Mouse (Mus musculus) activated CD4-positive, CD25-positive, alpha-beta regulatory T cell, adult 4 months (primary cell): Measurements from ENCODE around the gene Gxylt2. TPM values are rescaled to one million over a fixed set of nuclear protein-coding genes. Genes with fewer than 3 reads are reported as not detected.
A peak's percentile ranks its signal among the peaks of the same experiment; 100 is the strongest.

Experiments
- ATAC-seq: one replicate; pipeline ENCODE4 v1.8.0; 2017
- polyA plus RNA-seq, 2 experiments: library from polyadenylated mRNA; unstranded; fragments of 100-300 nt; shearing (Covaris generic); gene quantifications; one replicate each; pipeline ENCODE4 v1.2.1; 2017

The Gxylt2 gene
- polyA plus RNA-seq: under 1 TPM in 1 of 2 experiments, not detected in 1; 0.74 TPM

DNA sequence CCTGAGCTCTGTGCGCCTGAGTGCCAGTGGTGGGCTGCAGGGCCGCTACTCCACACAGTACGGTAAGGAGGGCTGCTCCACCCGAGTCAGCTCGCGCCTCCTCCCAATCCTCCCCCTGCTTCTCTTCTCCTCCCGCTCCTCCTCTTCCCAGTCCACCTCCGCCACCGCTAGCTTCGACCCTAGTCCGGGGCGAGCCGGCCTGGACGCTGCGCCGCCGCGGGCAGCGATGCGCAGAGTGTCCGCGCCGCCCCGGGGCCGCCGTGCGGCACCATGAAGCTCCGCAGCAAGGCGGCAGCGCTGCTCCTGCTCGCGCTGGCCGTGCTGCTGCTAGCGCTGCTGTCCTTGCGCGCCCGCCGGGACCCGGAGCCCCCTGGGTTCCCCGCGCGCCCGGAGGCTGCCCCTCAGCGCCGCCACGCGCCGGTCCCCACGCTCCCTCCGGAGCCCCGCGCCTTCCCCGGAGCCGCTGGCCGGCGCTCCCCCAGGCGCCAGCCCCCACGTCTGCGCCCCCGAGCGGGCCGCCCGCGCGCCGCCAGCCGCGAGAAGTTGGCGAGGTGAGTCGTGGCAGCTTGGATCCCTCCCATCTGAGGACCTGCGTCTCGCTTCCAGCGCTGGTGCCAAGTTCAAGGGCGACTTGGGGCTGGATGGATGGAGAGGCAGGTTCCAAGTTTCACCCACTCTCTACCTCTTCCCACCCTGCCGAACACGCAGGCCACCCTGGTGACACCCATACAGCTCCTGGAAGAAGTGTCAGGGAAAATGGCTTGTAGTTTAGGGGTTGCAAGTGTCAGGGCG is at the start of gene Gxylt2:
Gene Gxylt2, plus strand, starts transcription at position 161 of the 792 bp plus-strand sequence.
- no peak for ATAC-seq

DNA sequence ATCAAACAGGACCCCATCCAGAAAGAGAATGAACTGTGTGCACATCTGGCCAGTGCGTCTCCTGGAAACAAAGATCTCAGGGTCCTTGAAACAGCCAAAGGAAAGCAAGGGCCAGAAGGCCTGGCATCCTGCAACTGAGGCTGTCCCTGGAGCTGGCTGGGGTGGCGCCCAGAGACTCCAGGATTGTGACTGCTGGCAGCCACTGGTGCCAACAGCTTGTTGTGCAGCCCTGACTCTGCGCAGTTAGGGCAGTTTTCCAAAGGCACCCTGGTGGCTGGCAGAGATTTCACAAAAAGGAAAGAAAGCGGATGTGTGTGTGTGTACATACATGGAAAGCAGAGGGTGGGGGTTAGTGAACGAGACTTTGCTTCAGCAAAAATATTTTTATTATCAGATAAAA is 44.1 kb upstream of the Gxylt2 start:
- ATAC-seq: no peak

DNA sequence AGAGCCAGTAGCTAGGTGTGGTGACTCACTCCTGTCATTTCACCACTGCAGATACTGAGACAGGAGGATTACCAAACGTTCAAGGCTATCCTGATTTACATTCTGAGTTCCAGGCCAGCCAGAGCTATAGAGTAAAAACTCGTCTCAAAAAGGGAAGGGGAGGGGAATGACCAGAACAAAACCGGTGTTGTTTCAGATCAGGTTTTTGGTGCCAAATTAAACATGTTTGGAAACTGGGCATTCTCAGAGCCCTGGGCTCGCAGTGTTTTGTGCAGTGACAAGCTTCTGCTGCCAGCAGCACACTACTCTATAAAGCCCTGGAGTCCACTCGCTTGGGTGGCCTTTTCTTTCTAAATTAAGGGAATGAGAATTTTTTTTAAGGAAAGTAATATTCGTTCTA is 42.3 kb upstream of the Gxylt2 start:
- no peak for ATAC-seq

DNA sequence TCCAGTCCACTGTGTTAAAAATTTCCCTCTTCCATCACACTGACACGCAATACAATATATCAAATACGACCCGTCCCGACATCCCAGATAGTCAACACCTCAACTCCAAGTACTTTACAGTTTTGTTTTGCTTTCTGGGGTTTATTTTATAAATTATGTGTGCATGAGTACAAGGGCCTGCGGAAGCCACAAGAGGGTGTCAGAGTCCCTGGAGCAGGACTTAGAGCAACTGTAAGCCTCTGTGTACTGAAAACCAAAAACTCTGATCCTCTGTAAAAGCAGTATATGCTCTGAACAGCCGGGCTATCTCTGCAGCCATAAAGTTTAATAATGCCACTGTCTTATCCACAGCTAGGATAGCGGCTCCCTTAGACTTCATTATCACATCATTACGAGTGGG is 36.9 kb upstream of the Gxylt2 start:
- no peak for ATAC-seq

DNA sequence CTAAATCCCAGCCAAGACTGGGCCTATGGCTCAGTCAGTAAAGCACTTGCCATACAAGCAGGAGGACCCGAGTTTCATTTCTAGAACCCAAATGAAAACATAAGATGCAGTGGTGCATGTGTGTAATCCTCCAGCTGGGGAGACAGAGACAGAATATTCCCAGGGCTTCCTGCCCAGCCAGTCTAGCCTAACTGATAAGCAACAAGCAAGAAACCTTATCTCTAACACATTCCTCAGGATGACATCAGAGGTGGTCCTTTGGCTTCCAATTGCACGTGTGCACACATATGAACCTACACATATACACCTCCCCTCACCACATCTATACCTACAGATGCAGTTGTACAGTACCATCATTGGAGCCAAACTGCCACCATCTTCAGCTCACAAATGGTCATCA is 35.7 kb upstream of the Gxylt2 start:
- ATAC-seq: no peak

DNA sequence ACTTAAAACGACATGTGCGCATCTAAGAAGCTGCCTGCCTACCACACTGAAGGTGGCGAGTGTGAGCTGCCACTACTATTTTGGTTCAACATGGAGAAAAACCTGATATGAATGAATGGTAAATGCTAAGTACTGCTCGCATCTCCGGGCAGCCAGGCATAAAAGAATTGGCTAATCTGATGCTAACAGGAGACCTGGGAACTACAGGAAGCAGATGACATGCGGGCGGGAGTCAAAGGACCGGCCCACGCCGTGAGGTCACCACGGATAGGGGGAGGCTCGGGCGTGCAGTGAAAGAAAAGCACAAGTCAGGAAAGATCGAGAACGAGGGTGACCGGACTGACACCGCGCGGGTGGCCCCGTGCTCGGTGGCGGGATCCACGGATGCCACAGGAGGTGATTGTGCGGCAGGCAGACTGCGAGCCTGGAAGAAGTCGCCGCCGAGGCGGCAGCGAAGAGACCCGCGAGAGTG is 34.1 kb upstream of the Gxylt2 start:
- peak; percentile 50 for ATAC-seq

DNA sequence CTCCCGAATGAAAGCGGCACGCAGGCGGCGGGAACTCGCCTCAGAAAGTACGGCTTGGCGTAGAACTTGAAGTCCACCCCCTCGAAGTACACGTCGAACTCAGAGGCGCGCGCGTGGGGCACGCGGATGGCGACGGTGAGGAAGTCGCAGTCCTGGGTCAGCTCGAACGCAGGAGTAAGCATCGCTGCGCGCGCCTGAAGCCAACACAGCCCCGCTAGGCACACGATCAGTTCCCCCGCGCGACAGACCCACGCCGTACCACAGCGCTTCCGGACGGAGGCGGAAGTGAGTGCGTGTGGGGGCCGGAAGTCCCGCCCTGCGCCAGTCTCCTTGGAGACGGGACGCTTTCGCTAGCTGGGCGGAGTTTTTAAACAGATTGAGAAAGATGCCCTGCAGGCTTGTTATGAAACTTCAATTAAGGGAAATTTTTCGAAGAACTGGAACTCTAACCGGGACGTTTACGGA is 33.6 kb upstream of the Gxylt2 start, which contains the start of gene Shq1:
Gene Shq1, minus strand, starts transcription at position 278 of the 465 bp plus-strand sequence.
- ATAC-seq: peak; percentile 98

DNA sequence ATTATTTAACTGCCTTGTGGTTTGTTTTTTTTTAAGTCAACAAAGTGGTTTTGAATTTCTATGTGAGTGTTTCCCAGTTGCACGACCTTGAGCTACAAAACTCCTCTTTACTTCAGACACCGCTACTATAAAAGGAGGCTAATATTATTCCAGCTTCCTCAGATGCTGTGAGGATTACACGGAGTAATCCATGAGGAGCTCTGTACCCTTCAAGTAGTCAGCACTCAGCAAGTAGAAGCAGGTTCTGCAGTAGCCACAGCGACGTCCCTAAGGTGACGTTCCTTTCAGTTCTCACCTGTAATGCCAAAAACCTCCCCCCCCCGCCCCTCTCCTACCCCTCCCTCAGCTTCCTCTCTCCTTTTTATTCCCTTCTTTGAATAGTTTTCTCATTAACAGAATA is 33.1 kb upstream of the Gxylt2 start:
- no peak for ATAC-seq

DNA sequence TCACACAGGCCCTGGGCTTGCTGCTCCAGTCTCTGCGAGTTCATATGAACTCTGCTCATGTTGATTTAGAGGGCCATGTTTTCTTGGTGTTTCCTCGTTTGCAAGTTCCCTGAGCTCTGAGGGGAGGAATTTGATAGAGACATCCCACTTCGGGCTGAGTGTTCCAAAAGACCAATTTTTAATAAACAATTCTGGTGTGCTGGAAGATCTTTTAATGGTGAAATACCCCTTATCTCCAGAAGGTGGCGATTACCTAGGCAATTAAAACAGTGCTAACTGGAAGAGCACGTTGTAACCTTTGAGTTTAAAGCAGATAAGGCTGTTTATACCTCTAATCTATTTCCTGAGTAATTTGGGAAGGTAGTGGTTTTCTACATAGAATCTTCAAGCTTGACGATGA is 29.6 kb upstream of the Gxylt2 start:
- ATAC-seq: peak; percentile 16

DNA sequence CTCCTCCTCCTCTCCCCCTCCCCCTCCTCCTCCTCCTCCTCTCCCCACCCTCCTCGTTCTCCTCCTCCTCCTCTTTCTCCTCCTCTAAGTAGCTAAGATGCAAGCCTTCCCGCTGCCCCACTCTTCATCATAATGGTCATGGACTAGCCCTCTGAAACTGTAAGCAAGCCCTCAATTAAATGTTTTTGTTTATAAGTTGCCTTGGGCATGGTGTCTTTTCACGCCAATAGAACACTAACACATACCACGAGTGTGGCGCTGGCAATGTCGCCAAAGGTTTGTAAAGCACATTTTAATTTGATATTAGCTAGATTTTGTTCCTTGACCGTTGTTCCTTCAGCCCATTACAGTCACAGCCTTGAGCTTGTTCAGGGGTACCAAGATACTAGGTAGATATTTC is 28.1 kb upstream of the Gxylt2 start:
- no peak for ATAC-seq

DNA sequence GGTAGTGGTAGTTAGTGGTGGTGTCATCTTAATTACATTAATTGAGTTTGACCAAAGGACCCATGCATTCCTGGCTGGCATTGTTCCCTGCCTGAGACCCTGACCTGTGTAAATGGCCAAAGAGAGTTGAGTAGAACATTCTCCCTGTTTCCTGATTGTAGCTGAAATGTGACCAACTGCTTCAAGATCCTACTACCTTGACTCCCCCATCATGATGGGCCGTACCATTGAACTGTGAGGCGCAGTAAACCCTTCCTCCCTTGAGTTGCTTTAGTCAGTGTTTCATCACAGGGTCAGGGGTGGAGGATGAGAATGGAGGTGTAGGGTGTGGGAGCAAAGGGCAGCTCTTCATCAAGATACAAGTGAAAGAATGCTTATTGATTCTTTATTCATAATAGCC is 25.9 kb upstream of the Gxylt2 start:
- ATAC-seq: no peak

DNA sequence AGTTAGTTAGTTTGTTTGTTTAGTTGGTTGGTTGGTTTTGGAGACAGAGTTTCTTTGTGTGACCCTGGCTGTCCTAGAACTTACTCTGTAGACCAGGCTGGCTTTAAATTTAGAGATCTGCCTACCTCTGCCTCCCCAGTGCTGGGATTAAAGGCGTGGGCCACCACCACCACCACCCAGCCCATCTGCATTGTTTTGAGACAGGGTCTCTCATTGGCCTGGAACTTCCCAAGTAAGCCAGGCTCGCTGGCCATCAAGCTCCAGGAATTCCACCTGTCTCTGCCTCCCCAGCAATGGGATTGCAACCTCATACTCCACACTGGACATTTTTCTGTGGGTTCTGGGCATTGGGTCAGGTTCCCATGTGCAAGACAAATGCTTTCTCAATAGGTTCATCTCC is 18.2 kb upstream of the Gxylt2 start:
- no peak for ATAC-seq

DNA sequence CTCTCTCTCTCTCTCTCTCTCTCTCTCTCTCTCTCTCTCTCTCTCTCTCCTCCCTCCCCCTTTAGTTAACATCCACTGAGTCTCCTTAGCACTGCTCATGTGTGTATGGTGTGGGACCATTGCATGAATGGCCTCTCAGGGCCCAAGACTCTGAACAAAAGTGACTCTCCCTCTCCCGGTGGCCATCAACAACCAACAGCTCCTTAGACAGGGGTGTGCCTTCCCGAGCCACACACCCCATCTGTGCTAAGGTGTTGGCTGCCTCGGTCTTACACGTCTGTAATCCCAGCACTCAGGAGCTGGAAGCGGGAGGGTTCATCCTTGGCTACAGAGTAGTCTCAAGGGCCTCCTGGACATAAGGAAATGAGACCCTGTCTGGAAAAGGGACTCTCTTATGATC is 4.5 kb upstream of the Gxylt2 start:
- no peak for ATAC-seq

DNA sequence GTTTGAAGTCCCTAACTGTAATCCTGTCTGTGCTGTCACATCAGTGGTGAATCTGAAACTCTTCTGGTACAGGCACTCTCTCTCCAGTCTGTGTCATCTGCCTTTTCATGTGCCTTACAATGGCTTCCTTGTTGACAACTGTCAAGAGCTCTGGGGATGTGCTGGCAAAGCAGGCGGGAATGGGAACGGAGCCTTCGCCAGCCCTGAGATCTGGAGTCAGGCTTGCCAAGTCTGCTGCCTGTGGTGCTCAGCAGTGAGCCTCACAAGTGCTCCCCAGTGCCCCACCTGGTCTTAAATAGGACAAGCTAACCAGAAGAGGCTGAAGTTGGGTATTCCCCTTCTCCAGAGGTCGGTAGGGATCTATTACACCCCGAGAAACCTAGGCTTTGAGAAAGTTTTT is 3.8 kb upstream of the Gxylt2 start:
- ATAC-seq: no peak

DNA sequence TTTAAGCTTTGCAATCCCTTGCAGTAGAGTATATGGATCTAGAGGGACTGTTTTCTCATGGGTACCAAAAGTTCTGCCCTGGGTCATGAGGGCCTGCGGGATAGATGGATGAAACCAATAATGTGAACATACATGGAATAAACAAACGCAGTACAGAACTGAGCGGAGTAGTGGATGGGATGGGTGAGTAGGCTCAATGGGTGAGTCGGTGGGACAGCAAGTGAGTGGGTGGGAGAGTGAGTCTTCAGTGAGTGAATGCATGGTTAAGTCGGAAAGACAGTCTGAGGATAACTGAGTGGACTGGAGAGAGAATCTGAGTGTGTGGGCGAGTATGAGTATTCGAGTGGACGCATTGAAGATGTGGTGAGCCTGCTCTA is 349 bp upstream of the Gxylt2 start:
- no peak for ATAC-seq

DNA sequence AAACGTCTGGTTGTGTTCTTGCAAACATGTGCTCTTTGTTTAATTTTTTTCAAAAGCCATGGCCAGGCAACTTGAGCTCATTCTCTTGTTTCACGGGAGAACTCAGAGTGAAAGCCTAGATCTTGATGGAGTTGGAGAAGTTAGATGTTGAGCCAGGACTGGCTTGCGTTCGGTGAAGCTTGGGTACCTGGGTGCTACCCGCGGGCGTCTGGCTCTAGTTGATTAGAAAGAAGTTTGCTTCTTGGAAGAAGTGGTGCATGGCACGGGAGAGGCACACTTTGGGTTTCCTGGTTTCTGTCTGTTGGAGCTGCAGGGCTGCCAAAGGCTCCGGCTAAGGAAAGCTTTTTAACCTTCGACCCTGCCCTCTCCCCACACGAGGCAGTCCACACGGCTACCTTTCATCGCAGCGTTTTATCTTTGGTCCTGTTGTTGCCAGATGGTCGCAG is 855 bp downstream of the Gxylt2 start:
- ATAC-seq: no peak

DNA sequence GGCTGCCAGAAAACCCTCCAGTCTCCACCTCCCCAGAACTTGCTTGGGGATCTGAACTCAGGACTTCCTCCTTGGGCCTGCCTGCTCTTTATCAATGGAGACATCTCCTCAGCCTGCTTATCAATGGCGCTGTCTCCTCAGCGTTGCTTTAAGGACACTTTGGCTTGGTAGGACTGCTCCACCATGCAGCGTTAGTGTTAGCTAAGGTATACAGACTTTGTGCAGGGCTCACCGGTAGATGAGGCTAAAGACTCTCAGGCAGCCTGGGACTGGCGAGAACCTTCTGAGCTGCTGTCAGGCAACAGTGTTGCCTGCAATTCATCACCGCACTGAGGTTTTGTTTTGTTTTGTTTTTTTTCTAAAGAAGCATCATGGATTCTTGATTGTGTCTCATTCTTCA is 2.3 kb downstream of the Gxylt2 start:
- no peak for ATAC-seq

DNA sequence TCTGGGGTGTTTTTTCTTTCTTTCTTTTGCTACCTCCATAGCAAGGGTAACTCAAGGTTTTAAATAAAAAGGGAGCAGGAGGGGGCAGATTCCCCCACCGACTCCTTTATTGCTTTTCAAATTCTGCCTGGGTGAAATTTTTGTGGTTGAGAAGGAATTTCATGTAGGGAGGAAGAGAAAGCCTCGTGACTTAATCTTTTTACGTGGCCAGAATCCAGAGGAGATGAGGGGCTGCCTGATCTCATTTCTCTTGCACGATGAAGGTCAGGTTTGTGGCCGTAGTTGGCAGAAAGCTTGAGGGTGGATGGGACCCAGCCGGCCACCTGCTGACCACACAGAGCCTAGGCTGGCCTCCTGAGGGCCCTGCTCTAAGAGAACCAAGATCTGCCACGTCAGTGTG is 3.0 kb downstream of the Gxylt2 start:
- ATAC-seq: no peak

DNA sequence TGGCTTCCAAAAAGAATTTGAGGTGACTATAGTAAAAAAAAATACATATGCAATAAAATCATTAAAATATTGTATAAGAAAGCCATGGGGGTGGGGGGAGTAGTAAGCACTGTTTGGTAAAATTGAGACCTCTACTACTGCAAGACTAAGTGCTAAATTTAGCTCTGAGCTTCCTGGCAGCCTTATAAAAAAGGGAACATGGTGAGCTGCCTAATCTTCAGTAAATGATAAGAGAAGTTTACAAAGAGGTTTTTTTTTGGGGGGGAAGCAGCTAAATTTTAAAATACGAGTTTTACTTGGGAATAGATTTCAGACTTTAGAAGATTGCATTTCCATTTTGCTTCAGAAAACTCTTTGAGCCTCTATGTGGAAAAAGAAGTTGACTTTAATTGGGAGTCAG is 3.7 kb downstream of the Gxylt2 start:
- no peak for ATAC-seq

DNA sequence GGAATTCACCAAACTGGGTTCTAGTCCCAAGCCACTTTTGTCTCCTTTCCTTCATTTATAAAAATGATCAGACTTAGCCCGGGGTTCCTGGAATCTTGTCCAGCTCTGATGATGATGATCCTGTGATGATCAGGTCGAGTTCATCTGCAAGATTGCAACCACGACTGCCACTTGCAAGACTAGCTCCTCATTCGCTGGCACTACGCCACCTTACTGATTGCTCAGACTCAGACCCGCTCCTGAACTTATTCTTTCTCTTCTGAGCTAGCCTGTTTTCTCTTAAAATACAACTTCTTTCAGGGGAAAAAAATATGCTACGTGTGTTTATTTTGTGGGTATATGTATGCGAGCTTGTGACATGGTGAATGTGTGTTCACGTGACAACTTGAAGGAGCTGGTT is 4.5 kb downstream of the Gxylt2 start:
- no peak for ATAC-seq

DNA sequence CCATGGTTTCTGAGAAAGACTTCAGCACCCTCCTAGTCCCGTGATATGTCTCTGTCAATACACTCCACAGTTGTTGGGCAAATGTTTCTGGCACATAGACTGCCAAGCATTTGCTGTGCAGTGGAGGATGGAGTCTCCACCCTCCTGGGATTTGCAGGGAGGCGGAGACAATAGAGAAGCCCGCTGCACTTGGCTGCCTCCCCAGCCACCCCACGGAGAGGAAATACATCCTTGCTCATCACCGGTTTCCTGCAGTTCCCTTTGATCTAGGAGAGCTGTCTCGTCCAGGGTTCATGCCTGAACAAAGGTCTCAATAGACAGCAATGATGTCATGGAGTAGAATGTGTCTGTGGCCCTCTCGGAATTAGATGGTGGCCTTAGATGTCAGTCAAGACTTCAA is 4.9 kb downstream of the Gxylt2 start:
- no peak for ATAC-seq

DNA sequence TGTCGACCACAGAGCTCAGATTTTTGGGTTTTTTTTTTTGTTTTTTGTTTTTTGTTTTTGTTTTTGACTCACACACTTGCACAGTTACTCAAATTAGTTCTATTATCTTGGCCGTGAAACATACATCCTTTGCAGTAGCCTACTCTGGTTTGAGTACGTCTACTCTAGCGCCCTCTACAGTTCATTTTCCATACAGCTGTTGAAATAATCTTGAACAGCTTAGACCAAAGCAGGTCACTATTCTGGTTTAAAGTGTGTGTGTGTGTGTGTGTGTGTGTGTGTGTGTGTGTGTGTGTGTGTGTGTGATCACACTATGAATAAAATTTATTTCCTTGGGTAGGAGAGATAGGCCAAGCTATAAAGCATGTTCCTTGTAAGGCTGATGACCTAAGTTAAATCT is 5.6 kb downstream of the Gxylt2 start:
- ATAC-seq: no peak

DNA sequence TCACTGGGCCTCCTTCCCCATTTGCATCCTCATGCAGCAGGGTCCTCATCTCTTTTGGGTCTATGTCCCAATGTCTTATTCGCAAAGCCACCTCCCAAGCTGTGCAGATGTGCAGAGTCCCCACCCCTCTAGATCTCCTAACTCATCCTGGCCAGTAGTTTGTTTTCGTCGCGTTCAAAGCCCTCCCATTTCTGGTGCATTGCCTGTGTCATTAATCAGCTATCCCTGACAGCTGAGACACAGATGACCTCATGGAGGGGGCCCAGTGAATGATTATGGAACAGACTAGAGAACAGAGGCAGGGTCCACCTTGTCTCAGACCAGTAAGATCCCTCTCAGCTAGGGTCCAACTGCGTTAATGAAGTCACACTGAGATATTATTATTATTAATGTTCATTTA is 6.3 kb downstream of the Gxylt2 start:
- ATAC-seq: no peak

DNA sequence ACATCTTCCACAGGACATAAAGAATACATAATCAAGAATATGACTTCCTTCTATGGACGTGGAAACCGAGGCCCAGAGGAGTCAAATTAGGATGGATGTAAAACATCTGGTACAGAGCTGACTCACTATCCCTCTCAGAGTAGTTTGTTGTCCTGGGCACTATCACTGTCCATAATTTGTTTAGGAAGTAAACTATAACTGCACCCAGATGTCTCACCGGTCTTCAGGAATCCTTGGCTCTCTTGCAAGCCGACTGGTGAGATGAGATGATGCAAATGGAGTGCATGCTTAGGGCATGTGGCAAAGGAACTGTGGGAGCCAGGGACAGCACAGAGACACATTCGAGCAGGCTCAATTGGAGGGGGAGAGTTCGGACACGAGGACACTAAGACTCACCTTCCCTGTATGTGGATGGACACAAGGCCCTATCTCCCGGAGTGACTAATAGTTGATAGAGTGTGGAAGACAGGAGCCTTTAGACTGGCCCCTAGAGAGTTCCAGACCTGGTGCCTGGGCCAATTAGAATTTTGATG is 10.8 kb downstream of the Gxylt2 start:
- no peak for ATAC-seq
